Mouse (Mus musculus): Measurements from ENCODE around the gene Qrich1. TPM values are rescaled to one million over a fixed set of nuclear protein-coding genes. Genes with fewer than 3 reads are reported as not detected.

Gene Qrich1
- polyA plus RNA-seq, 1 experiment = 145 TPM

GRCm38 (mm10) chr9:108508776-108509175, 7.8 kb upstream of the Qrich1 start:
- peaks cover 3% of the 10 kb centered on the region for H3K4me1 ChIP-seq (ENCODE audit: control insufficient read depth, insufficient read depth, low read length)
- H3K4me3 ChIP-seq (ENCODE audit: low read depth, low read length) = no peak overlapping the region
- H3K27me3 ChIP-seq (ENCODE audit: control insufficient read depth, insufficient read depth, low read length, poor library complexity, severe bottlenecking) = no peaks in the 10 kb centered on the region
- no peaks in the 10 kb centered on the region for H3K9me3 ChIP-seq (replicated peaks; ENCODE audit: control insufficient read depth, insufficient read depth, low read length, poor library complexity, severe bottlenecking)
- H3K27ac ChIP-seq (ENCODE audit: insufficient read depth, low read length) = no peak overlapping the region
- peaks cover 35% of the 10 kb centered on the region for H3K36me3 ChIP-seq (ENCODE audit: control insufficient read depth, insufficient read depth, low read length, poor library complexity, severe bottlenecking)
- H3K9ac ChIP-seq (ENCODE audit: low read depth, poor library complexity, severe bottlenecking) = peak overlapping the region; percentile 58; the same call in 1 of the 2 replicates
- no peak for TF ChIP-seq POLR2A (IDR thresholded peaks at IDR 0.05; ENCODE audit: insufficient read depth, low read length)
- no peak for TF ChIP-seq EP300 (IDR thresholded peaks at IDR 0.05; ENCODE audit: insufficient read depth, low read depth, low read length)
- TF ChIP-seq CTCF (IDR thresholded peaks at IDR 0.05; ENCODE audit: low read depth, low read length) = no peak

- H3K27me3 ChIP-seq (ENCODE audit: control insufficient read depth, insufficient read depth, low read length, poor library complexity, severe bottlenecking) = no peaks in the 10 kb centered on the region
- H3K4me1 ChIP-seq (ENCODE audit: control insufficient read depth, insufficient read depth, low read length) = no peaks in the 10 kb centered on the region
- no peak for TF ChIP-seq CTCF (IDR thresholded peaks at IDR 0.05; ENCODE audit: low read depth, low read length)
- no peak for TF ChIP-seq EP300 (IDR thresholded peaks at IDR 0.05; ENCODE audit: insufficient read depth, low read depth, low read length)
- no peak for TF ChIP-seq POLR2A (IDR thresholded peaks at IDR 0.05; ENCODE audit: insufficient read depth, low read length)
- H3K4me3 ChIP-seq (ENCODE audit: low read depth, low read length) = peak overlapping the region; percentile 85
- H3K36me3 ChIP-seq (ENCODE audit: control insufficient read depth, insufficient read depth, low read length, poor library complexity, severe bottlenecking) = peaks cover 42% of the 10 kb centered on the region
- H3K27ac ChIP-seq (ENCODE audit: insufficient read depth, low read length) = peak overlapping the region; percentile 62
- H3K9me3 ChIP-seq (replicated peaks; ENCODE audit: control insufficient read depth, insufficient read depth, low read length, poor library complexity, severe bottlenecking) = no peaks in the 10 kb centered on the region
- H3K9ac ChIP-seq (ENCODE audit: low read depth, poor library complexity, severe bottlenecking) = peak overlapping the region; percentile 95
Observed at GRCm38 (mm10) chr9:108517253-108517930, 786 bp downstream of the Qrich1 start.

- H3K36me3 ChIP-seq (ENCODE audit: control insufficient read depth, insufficient read depth, low read length, poor library complexity, severe bottlenecking) = peaks cover 36% of the 10 kb centered on the region
- H3K4me3 ChIP-seq (ENCODE audit: low read depth, low read length) = peak overlapping the region; percentile 85
- H3K9me3 ChIP-seq (replicated peaks; ENCODE audit: control insufficient read depth, insufficient read depth, low read length, poor library complexity, severe bottlenecking) = no peaks in the 10 kb centered on the region
- H3K27me3 ChIP-seq (ENCODE audit: control insufficient read depth, insufficient read depth, low read length, poor library complexity, severe bottlenecking) = no peaks in the 10 kb centered on the region
- peak overlapping the region; percentile 45 for H3K27ac ChIP-seq (ENCODE audit: insufficient read depth, low read length)
- H3K9ac ChIP-seq (ENCODE audit: low read depth, poor library complexity, severe bottlenecking) = peak overlapping the region; percentile 95
- no peaks in the 10 kb centered on the region for H3K4me1 ChIP-seq (ENCODE audit: control insufficient read depth, insufficient read depth, low read length)
- no peak for TF ChIP-seq CTCF (IDR thresholded peaks at IDR 0.05; ENCODE audit: low read depth, low read length)
- TF ChIP-seq EP300 (IDR thresholded peaks at IDR 0.05; ENCODE audit: insufficient read depth, low read depth, low read length) = no peak
- TF ChIP-seq POLR2A (IDR thresholded peaks at IDR 0.05; ENCODE audit: insufficient read depth, low read length) = no peak
Observed at GRCm38 (mm10) chr9:108517931-108518332, 1.3 kb downstream of the Qrich1 start.

DNA sequence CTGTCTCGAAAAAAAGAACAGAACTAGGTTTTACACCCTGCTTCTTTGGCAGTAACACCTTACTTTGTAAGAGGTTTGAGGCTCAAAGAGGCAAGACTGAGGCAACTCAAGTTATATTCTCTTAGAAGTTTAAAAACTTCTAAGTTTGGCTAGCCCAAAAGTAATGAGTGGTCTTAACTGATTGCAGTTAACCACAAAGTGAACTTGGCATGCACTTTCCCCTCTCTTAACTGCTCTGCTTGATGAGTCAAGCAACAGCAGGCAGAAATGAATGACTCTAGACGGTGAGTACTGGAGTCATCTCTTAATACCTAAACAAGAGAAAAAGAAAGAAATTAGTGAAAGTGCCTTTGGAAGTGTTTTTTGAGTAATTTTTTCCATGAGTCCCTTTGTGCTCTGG, 5.0 kb downstream of the Qrich1 start:
- no peak overlapping the region for H3K27ac ChIP-seq (ENCODE audit: insufficient read depth, low read length)
- H3K9me3 ChIP-seq (replicated peaks; ENCODE audit: control insufficient read depth, insufficient read depth, low read length, poor library complexity, severe bottlenecking) = no peaks in the 10 kb centered on the region
- H3K36me3 ChIP-seq (ENCODE audit: control insufficient read depth, insufficient read depth, low read length, poor library complexity, severe bottlenecking) = peaks cover 15% of the 10 kb centered on the region
- TF ChIP-seq CTCF (IDR thresholded peaks at IDR 0.05; ENCODE audit: low read depth, low read length) (no peak), EP300 (IDR thresholded peaks at IDR 0.05; ENCODE audit: insufficient read depth, low read depth, low read length) (no peak), POLR2A (IDR thresholded peaks at IDR 0.05; ENCODE audit: insufficient read depth, low read length) (no peak)
- H3K9ac ChIP-seq (ENCODE audit: low read depth, poor library complexity, severe bottlenecking) = no peak overlapping the region
- no peaks in the 10 kb centered on the region for H3K4me1 ChIP-seq (ENCODE audit: control insufficient read depth, insufficient read depth, low read length)
- no peaks in the 10 kb centered on the region for H3K27me3 ChIP-seq (ENCODE audit: control insufficient read depth, insufficient read depth, low read length, poor library complexity, severe bottlenecking)
- H3K4me3 ChIP-seq (ENCODE audit: low read depth, low read length) = no peak overlapping the region

- peaks cover 25% of the 10 kb centered on the region for H3K36me3 ChIP-seq (ENCODE audit: control insufficient read depth, insufficient read depth, low read length, poor library complexity, severe bottlenecking)
- H3K9me3 ChIP-seq (replicated peaks; ENCODE audit: control insufficient read depth, insufficient read depth, low read length, poor library complexity, severe bottlenecking) = no peaks in the 10 kb centered on the region
- no peaks in the 10 kb centered on the region for H3K27me3 ChIP-seq (ENCODE audit: control insufficient read depth, insufficient read depth, low read length, poor library complexity, severe bottlenecking)
- H3K4me3 ChIP-seq (ENCODE audit: low read depth, low read length) = no peak overlapping the region
- no peaks in the 10 kb centered on the region for H3K4me1 ChIP-seq (ENCODE audit: control insufficient read depth, insufficient read depth, low read length)
- no peak overlapping the region for H3K9ac ChIP-seq (ENCODE audit: low read depth, poor library complexity, severe bottlenecking)
- no peak overlapping the region for H3K27ac ChIP-seq (ENCODE audit: insufficient read depth, low read length)
- TF ChIP-seq POLR2A (IDR thresholded peaks at IDR 0.05; ENCODE audit: insufficient read depth, low read length) (no peak), CTCF (IDR thresholded peaks at IDR 0.05; ENCODE audit: low read depth, low read length) (no peak), EP300 (IDR thresholded peaks at IDR 0.05; ENCODE audit: insufficient read depth, low read depth, low read length) (no peak)
Observed at GRCm38 (mm10) chr9:108523341-108523740, 6.7 kb downstream of the Qrich1 start.

- no peaks in the 10 kb centered on the region for H3K9me3 ChIP-seq (replicated peaks; ENCODE audit: control insufficient read depth, insufficient read depth, low read length, poor library complexity, severe bottlenecking)
- H3K27me3 ChIP-seq (ENCODE audit: control insufficient read depth, insufficient read depth, low read length, poor library complexity, severe bottlenecking) = no peaks in the 10 kb centered on the region
- H3K36me3 ChIP-seq (ENCODE audit: control insufficient read depth, insufficient read depth, low read length, poor library complexity, severe bottlenecking) = peaks cover 31% of the 10 kb centered on the region
- peak; percentile 3 for TF ChIP-seq CTCF (IDR thresholded peaks at IDR 0.05; ENCODE audit: low read depth, low read length)
- no peak for TF ChIP-seq POLR2A (IDR thresholded peaks at IDR 0.05; ENCODE audit: insufficient read depth, low read length)
- H3K27ac ChIP-seq (ENCODE audit: insufficient read depth, low read length) = no peak overlapping the region
- no peak overlapping the region for H3K9ac ChIP-seq (ENCODE audit: low read depth, poor library complexity, severe bottlenecking)
- no peaks in the 10 kb centered on the region for H3K4me1 ChIP-seq (ENCODE audit: control insufficient read depth, insufficient read depth, low read length)
- H3K4me3 ChIP-seq (ENCODE audit: low read depth, low read length) = no peak overlapping the region
Observed at GRCm38 (mm10) chr9:108525400-108525799, 8.8 kb downstream of the Qrich1 start.
